Mouse (Mus musculus) gastrocnemius, postnatal 14 days (tissue): ENCODE measurements at regions not wholly inside any gene's neighbourhood (a gene's known extent, or its start where the extent isn't known, plus 50 kb on each side); places are given as distances from the start of the nearest gene placed in this dataset.

Experiments
- DNase-seq: peaks from one replicate; pipeline ENCODE4 v3.0.0; 2021; ENCODE audit warnings: mixed read lengths
- intact Hi-C: fragments of 180-260 bp; cut with DNase I; formaldehyde crosslinking; loops from one replicate; pipeline ENCODE4 v1.15.1; 2025; ENCODE audit warnings: low total_unique reads

DNA sequence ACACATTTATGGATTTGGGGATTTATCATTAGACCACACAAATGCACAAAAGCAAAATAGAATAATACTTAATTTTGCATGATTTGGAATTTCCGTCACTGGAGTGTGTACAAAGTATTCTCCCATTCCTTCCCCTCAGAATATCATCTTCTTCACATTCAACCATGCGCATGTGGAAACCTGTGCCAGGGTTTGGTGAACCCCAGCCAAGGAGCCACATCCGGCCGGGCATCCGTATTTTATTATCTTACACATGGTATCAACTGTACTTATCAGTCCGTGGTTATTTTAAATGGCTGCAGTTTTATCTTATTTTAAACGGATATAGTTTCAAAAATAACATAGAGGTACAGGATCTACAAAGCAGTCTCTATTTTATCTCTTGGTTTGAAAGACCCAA lies 641.4 kb downstream of the Dok5 start:
- intact Hi-C loops: no loop called here
- DNase-seq: no peak

DNA sequence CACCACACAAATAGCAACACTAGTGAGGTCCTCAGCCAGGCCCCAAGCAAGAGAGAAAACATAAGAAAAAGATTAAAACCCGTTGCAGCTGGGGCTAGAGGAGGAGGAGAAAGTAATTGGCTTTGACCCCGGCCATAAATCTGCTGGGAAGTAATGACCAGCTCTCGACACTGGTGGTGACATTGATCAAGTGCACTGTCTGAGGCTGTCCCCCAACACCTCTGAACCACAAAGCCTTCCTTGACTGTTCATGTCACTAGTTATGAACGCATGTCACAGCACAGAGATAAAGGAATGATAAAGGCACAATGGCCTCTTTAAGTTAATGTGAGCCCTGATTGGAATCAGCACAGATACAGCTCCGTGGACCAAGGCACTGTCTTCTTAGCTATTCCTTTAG lies 640.1 kb downstream of the Dok5 start:
- DNase-seq: no peak
- intact Hi-C loops: no loop called here

DNA sequence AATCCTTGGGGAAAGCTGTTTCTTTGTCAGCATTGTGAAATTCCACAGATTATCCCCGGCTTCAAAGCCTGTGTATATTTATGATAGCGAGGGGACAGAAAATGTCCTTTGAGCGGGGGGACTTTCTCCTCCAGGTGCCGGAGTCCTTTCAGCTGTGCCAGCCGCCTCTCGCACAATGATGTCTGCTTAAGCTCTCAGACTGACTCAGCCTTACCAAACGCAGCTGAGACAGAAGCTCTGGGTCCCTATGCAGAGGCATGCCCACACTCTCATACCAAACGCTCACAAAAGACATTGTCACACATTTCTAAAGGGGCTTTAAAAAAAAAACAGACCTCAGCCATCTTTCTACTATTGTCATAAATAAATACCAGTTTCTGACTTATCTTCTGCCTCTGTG lies 633.9 kb downstream of the Dok5 start:
- intact Hi-C loops: no loop called here
- DNase-seq: no peak

DNA sequence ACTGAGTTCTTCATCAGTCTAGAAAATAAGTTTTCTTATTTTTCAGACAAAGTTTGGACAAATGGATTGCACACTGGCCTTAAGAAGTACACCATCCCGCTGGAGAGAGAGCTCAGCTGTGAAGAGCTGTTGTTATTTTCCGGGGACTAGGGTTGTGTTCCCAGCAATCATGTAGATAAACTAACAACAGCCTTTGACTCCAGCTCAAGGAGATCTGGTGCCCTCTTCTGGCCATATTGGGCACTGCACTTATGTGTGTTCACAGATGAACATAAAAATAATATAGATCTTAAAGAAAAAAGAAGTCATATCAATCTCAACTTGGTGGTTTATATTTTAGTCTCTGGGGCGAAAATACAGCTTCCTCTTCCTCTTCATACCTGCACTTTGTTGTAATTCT lies 633.0 kb downstream of the Dok5 start:
- intact Hi-C loops: no loop called here

DNA sequence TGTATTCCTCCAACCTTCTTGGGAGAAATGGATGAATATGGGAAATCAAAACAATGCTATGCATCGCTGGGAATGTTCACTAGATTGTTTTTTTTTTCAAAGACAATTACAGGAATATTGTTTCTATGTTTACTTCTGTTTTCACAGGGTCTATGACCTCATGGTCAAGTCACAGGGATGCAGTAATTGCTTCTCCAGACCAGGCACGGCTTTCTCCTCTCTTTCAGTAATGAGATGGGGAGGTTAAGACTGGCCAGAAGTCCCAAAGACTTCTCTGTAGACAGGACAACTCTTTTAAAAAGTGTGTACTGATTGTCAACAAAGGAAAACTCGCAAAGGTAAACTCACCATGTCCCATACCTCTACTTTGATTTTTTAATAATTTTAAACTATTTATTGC lies 631.8 kb downstream of the Dok5 start:
- intact Hi-C loops: no loop called here

More for the DNA sequence above, 633.0 kb downstream of the Dok5 start:
- DNase-seq: no peak

DNA sequence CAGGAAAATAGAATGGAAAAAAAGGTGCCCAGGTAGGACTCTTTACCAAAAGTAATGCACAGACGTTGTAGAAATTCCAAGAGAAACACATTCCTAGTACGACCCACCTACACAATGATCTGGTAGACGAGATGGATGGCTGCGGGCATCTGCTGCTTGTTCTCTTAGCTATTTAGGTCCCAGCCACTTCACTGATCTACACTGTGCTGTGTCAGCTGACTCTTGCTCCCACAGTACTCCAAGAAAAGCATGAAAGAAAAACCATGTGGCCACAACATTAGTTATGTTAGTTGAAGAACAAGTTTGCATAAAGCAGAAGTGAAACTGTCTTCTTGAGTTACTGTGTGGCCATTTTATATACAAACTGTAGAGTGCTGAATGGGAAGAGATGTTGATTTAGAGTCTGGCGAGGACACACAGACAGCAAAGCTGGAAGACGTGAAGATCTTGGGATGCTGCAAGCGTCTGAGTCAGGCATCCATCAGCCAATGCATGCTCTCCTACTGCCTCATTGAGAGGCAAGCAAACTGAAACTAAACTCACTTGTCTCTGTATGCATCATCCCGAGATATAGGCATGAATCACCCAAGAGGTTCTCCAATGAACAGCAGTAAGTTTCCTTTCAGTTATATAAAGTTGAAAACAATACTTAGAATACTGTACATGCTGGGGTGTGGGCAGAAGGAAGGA lies 626.6 kb downstream of the Dok5 start:
- intact Hi-C loops: no loop called here
- DNase-seq: no peak

More for the DNA sequence above, 631.8 kb downstream of the Dok5 start:
- DNase-seq: no peak

DNA sequence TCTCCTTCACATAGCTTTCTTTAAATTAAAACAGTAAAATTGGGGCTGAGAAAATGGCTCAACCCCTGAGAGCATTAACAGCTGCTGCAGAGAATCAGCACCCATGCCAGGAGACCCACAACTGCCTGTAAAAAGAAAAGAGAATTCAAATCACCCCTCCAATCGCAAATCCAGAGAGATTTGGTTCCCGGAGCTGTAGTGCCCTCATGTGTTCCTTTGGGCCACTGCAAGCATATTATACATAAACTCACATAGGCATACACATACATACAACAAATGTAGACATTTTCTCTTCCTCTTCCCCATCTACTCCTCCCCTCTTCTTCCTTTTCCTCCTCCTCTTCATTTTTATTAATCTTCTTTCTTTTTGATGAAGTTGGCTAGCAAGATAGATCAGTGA lies 616.5 kb downstream of the Dok5 start:
- DNase-seq: no peak
- intact Hi-C loops: no loop called here

DNA sequence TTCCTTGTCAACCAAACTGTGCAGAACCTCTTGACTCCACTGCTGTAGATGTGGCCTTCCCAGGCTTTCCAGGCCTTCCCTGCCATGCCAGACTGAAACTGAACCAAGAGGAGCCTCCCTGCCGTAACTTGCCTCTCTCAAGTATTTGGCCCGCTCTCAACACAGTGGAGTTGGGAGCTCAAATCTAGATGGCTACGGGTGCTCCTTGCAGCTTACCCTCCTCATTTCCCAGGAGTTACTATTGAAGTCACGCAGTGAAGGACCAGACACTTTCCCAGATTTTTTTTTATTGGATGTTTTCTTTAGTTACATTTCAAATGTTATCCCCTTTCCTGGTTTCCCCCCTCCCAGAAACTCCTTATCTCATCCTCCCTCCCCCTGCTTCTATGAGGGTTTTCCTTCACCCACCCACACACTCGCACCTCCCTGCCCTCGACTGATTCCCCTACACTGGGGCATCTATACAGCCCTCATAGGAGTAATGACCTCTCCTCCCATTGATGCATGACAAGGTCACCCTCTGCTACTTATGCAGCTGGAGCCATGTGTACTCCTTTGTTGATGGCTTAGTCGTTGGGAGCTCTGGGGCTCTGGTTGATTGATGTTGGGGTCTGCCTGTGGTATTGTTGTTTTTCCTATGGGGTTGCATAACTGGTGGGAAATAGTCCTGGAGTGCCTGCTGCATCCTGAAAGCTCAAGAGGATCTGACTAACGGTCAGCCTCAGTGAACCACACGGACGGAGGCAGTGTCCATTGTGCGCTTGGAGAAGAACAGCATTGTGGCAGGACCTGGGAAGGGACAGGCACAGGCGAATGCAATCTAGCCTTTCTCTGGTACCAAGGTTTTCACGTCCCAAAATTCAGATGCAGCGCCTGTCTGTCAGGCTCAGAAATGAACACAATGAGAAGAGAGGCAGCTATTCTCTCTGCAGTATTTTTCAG lies 602.5 kb downstream of the Dok5 start:
- no peak for DNase-seq
- intact Hi-C loops: no loop called here

DNA sequence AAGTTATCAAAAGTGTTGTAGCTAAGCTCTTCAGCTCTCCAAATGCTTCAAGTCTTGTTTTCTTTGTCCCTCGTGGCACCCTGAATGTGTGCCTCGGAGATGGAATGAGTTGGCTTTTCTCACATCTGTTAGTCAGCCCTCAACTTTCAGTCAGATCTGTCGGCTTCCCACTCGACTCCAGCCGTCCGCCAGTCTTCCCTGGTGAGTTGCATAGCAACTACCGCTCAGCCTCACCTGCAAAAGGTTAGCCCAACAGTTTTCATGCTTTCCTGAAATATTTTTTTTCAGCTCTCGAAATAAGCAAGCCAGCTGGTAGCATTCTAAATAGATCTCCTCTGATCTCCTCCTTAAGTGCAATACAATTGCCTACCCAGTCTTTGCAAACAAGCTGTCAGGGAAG lies 601.2 kb downstream of the Dok5 start:
- intact Hi-C loops: no loop called here
- DNase-seq: no peak

- no peak for DNase-seq
- intact Hi-C loops: no loop called here
Observed at GRCm38 (mm10) chr2:171331529-171331928, 599.9 kb downstream of the Dok5 start.

DNA sequence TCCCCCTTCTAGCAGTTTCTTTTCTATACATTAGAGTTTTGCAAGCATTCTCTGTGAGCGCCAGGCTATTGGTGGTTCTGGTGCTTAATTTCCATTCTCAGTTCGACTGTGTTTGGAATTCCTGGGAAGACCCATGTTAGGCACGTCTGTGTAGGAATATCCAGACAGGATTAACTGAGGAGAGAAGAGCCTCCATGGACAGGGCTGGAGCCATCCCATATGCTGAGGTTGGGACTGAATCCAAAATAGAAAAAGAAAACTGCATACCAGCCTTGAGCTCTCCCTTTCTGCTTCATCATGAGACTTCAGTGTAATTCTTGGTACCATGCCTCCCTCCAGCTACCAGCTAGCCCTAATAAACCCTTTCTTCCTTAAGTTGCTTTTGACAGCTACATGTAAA lies 595.3 kb downstream of the Dok5 start:
- intact Hi-C loops: no loop called here
- no peak for DNase-seq

GRCm38 (mm10) chr2:171308486-171308885 lies 576.9 kb downstream of the Dok5 start:
- DNase-seq: no peak
- intact Hi-C loops: no loop called here

GRCm38 (mm10) chr2:171306000-171306399 lies 574.4 kb downstream of the Dok5 start:
- no peak for DNase-seq
- intact Hi-C loops: no loop called here

DNA sequence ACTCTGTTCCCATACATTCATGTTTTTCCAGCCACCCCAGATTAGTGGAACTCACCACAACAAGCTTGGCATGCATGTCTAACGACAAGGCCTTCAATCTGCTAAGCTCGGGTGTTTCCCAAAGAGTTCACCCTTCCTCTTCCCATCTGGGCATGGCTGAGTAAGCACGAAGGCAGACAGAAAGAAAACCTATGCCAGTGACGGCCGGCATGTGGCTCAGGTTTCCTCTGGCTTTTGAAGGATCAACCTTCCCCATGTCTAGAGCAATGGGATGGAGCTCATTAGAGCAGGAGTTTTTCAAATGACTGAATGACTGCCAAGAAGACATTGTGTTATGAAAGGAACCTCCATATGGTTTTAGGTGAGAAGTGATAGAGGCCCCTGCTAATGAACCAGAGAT lies 566.9 kb downstream of the Dok5 start:
- DNase-seq: no peak
- intact Hi-C loops: no loop called here

DNA sequence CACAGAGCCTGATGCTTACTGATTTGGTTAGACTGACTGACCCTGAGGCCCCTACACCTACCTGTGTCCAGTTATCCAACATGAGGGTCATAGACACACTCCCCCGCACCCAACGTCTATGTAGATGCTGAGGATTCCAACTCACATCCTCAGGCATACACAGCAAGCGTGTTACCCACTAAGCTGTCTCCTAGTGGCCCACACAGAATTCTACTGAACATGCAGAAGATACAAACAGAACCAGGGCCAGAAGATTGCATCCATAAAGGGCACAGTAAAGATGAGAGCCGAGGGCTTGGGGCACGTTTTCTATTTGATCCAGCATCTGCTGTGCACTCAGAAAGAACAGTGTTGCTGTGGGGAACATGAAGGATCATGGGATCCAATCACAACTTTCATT lies 564.0 kb downstream of the Dok5 start:
- DNase-seq: no peak
- intact Hi-C loops: no loop called here

DNA sequence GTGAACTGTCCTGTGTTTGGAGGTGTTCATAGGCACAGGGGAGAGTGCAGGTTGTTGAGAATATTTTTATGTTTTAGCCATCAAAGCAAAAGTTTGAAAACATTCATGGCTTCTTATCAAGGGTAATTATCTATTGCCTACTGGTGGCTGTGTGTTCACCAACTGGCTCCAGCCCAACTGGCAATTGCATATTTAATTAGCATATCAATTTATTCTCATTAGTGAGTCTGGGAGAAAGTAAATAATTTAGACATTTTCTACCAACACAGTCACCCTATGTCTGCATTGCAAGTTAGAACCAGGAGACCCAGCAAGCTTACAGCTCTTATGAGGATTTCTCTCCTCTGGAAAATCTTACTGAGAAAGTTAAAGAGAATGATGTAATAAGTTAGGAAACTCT lies 561.0 kb downstream of the Dok5 start:
- intact Hi-C loops: no loop called here
- DNase-seq: no peak

- DNase-seq: no peak
- intact Hi-C loops: no loop called here
Observed at GRCm38 (mm10) chr2:171285719-171286394, 554.2 kb downstream of the Dok5 start.

DNA sequence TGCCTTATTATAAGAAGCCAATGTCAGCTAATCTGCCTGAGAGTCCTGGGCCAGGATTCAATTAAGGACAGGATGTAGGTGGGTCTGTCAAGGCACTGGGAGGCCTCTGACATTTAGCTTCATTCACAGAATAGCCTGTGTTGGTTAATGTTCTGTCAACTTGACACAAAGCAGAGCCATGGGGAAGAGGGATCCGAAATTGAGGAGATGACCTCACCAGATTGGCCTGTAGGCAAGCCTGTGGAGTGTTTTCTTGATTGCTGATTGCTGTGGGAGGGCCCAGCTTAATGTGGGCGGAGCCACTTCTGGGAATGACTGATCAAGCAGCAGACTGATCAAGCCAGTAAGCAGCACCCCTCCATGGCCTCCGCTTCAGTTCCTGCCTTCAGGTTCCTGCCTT lies 548.5 kb downstream of the Dok5 start:
- intact Hi-C loops: no loop called here

GRCm38 (mm10) chr2:171279319-171279718 lies 547.7 kb downstream of the Dok5 start:
- DNase-seq: no peak
- intact Hi-C loops: no loop called here

More for the DNA sequence above, 548.5 kb downstream of the Dok5 start:
- no peak for DNase-seq

GRCm38 (mm10) chr2:171253194-171253593 lies 521.6 kb downstream of the Dok5 start:
- intact Hi-C loops: no loop called here
- DNase-seq: no peak
